Mouse (Mus musculus): ENCODE data around the gene Stox2.

GRCm38 (mm10) chr8:47160688-47161087 is 285.5 kb downstream of the Stox2 start:
- TF ChIP-seq CTCF (IDR thresholded peaks at IDR 0.05; ENCODE audit: extremely low read depth, insufficient read length, insufficient replicate concordance, low read depth, low read length) (no peak), POLR2A (IDR thresholded peaks at IDR 0.05; ENCODE audit: low read depth, low read length) (no peak)

All from small intestine, adult 2 months (tissue).